Mouse (Mus musculus): ENCODE results near the gene Grin3b.

DNA sequence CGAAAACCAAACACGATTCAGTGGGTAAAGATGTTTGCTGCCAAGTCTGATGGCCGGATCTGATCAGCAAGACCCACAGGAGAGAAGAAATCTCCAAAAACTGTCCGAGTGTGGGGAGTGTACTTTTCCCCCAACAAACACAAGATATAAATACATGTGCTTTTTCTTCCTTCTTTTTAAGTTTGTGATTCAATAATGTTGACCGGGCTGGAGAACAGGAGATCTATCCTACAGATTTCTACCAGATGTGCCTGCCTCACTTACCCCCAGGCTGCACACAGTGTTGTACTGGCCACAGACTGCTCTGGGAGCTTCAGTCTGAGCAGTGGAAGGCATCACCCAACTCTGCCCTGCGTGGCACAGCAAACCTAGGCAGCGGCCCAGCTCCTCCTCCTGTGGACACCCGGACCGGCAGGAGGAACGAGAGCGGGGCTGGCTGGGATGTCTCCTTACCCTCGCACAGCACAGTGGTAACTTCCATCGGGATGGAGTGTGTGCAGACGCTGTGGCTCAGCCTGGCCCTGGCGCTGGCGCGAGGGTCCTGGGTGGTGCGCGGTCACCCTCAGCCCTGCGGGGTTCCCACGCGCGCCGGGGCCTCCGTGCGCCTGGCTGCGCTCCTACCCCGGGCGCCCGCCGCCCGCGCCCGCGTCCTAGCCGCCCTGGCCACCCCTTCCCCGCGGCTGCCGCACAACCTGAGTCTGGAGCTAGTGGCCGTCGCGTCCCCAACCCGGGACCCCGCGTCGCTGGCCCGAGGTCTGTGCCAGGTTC lies at the start of gene Grin3b:
- TF ChIP-seq POLR2A (IDR thresholded peaks at IDR 0.05; ENCODE audit: borderline replicate concordance, extremely low read depth, insufficient read depth, insufficient read length, poor library complexity, severe bottlenecking) (no peak), CTCF (IDR thresholded peaks at IDR 0.05; ENCODE audit: borderline replicate concordance, extremely low read depth, insufficient read depth, insufficient read length) (no peak)

All from brain, embryonic 14.5 days (tissue).